ENCODE assay signal across 11 mouse cellular contexts in genomic region chr2:128714724-128715241, GRCm38 (mm10). TPM values are rescaled to one million over a fixed set of nuclear protein-coding genes. Genes with fewer than 3 reads are reported as not detected.
DNase-seq lines count a peak whose midpoint lies in the region; ATAC-seq lines count a peak whose summit lies in the region.
"Had no signal": no experiment of that assay in that cellular context is flagged by ENCODE, and none has a peak within 500 bp of the region (broad histone marks: within the 10 kb centered on the region; RNA-seq: fewer than 3 reads in every experiment).

No protein-coding gene starts in this region.

- H3K4me1 ChIP-seq in heart, embryonic 13.5 days = peaks cover 45% of the 10 kb centered on the region
- peaks cover 13% of the 10 kb centered on the region; the same call in 1 of the 2 replicates for H3K4me1 ChIP-seq in heart, embryonic 11.5 days (ENCODE audit: control insufficient read depth, insufficient read depth, low read length)
- H3K4me1 ChIP-seq in hindbrain, embryonic 15.5 days (replicated peaks) = peaks cover 9% of the 10 kb centered on the region; the same call in 1 of the 2 replicates

- no peak overlapping the region for H3K4me2 ChIP-seq in heart, embryonic 13.5 days
- H3K4me2 ChIP-seq in heart, embryonic 11.5 days = no peak overlapping the region
- no peak overlapping the region for H3K4me2 ChIP-seq in hindbrain, embryonic 15.5 days

- 73% methylated on average over 7 of the region's 7 CpGs for WGBS in heart, embryonic 13.5 days
- 71% methylated on average over 7 of the region's 7 CpGs for WGBS in heart, embryonic 11.5 days (ENCODE audit: insufficient replicate concordance)
- 77% methylated on average over 7 of the region's 7 CpGs for WGBS in hindbrain, embryonic 15.5 days

- H3K36me3 ChIP-seq in heart, embryonic 13.5 days = no peaks in the 10 kb centered on the region
- no peaks in the 10 kb centered on the region for H3K36me3 ChIP-seq in heart, embryonic 11.5 days (ENCODE audit: control insufficient read depth, insufficient read depth, low read length)
- H3K36me3 ChIP-seq in hindbrain, embryonic 15.5 days = no peaks in the 10 kb centered on the region

- H3K27ac ChIP-seq in heart, embryonic 13.5 days (replicated peaks) = 0 out of 2 replicates have a peak overlapping the region, but pooled peaks have one; percentile 77
- H3K27ac ChIP-seq in heart, embryonic 11.5 days (ENCODE audit: low read depth, low read length) = no peak overlapping the region
- H3K27ac ChIP-seq in hindbrain, embryonic 15.5 days (replicated peaks) = no peak overlapping the region
- H3K27ac ChIP-seq: heart, adult 2 months had no signal

- no peak overlapping the region for H3K9ac ChIP-seq in heart, embryonic 13.5 days
- no peak overlapping the region for H3K9ac ChIP-seq in heart, embryonic 11.5 days (ENCODE audit: low read depth, low read length)
- H3K9ac ChIP-seq in hindbrain, embryonic 15.5 days = no peak overlapping the region

- DNase-seq in kidney, postnatal 25 days = peak; percentile 36 to 70
- peak; percentile 51 for DNase-seq in mesoderm, embryonic 11.5 days (ENCODE audit: low read depth, low spot score)
- DNase-seq in T-cell, adult 2 months (ENCODE audit: low spot score) = no peak
- no peak for DNase-seq in frontal cortex, postnatal 14 days (ENCODE audit: low spot score in 2 of 2)
- DNase-seq in testis, postnatal 10 days (ENCODE audit: low spot score) = no peak
- DNase-seq: heart, adult 2 months had no signal

- no peak for ATAC-seq in heart, embryonic 13.5 days (ENCODE audit: extremely low read depth, insufficient number of reproducible peaks, low FRiP score, low TSS enrichment)
- ATAC-seq in heart, embryonic 11.5 days (replicated peaks; ENCODE audit: insufficient number of reproducible peaks, low FRiP score, low TSS enrichment) = no peak
- ATAC-seq in hindbrain, embryonic 15.5 days (ENCODE audit: low FRiP score, low read depth) = peak; percentile 42; the same call in 1 of the 2 replicates

- no peaks in the 10 kb centered on the region for H3K27me3 ChIP-seq in heart, embryonic 13.5 days (replicated peaks)
- no peaks in the 10 kb centered on the region for H3K27me3 ChIP-seq in heart, embryonic 11.5 days (ENCODE audit: control insufficient read depth, insufficient read depth, low read length)
- H3K27me3 ChIP-seq in hindbrain, embryonic 15.5 days = no peaks in the 10 kb centered on the region

- no peak overlapping the region for H3K4me3 ChIP-seq in heart, embryonic 13.5 days
- H3K4me3 ChIP-seq in heart, embryonic 11.5 days (ENCODE audit: low read depth, low read length) = no peak overlapping the region
- no peak overlapping the region for H3K4me3 ChIP-seq in hindbrain, embryonic 15.5 days
- H3K4me3 ChIP-seq: erythroblast, embryonic 14.5 days; heart, adult 2 months; layer of hippocampus, adult 2 months had no signal

- no peaks in the 10 kb centered on the region for H3K9me3 ChIP-seq in heart, embryonic 13.5 days
- no peaks in the 10 kb centered on the region for H3K9me3 ChIP-seq in heart, embryonic 11.5 days (replicated peaks; ENCODE audit: control insufficient read depth, low read length)
- H3K9me3 ChIP-seq in hindbrain, embryonic 15.5 days = no peaks in the 10 kb centered on the region

RNA-seq across cellular contexts. Expression of gene Mertk, which starts 16.0 kb away (rescaled TPM):
- polyA plus RNA-seq in heart, embryonic 13.5 days (2015; fragmentation: Nextera tagmentation; extraction: Ambion mirVana) = 3.9 and 4.0 TPM in 2 replicates
- polyA plus RNA-seq in heart, embryonic 11.5 days (2014; fragmentation: Nextera tagmentation; extraction: Ambion mirVana) = 3.9 and 4.1 TPM in 2 replicates
- 2.1 and 2.5 TPM in 2 replicates for polyA plus RNA-seq in hindbrain, embryonic 15.5 days (2015; fragmentation: Nextera tagmentation; extraction: Ambion mirVana)

RNA-seq across cellular contexts. Expression of gene Anapc1, which starts 27.6 kb away (rescaled TPM):
- polyA plus RNA-seq in heart, embryonic 13.5 days (2015; fragmentation: Nextera tagmentation; extraction: Ambion mirVana) = 38.8 and 42.9 TPM in 2 replicates
- 62.6 and 65.1 TPM in 2 replicates for polyA plus RNA-seq in heart, embryonic 11.5 days (2014; fragmentation: Nextera tagmentation; extraction: Ambion mirVana)
- 43.6 and 45.1 TPM in 2 replicates for polyA plus RNA-seq in hindbrain, embryonic 15.5 days (2015; fragmentation: Nextera tagmentation; extraction: Ambion mirVana)

Comparison
In these comparisons a context has a peak if more than half of its experiments do, and no peak if none do; other contexts are left out.
1. DNase-seq: peak in kidney, postnatal 25 days (2 of 2) and mesoderm, embryonic 11.5 days (single experiment); none in T-cell, adult 2 months (single experiment), frontal cortex, postnatal 14 days (0 of 2) and testis, postnatal 10 days (single experiment).